Mouse (Mus musculus): ENCODE data around the gene Fam184b.
"Not testable (repeated sequence)": the region's sequence is repeated elsewhere in the genome, so short reads cannot be mapped to it uniquely, and the experiment has no call there.

Fam184b gene

GRCm38 (mm10) chr5:45638806-45639714 lies at the start of gene Fam184b:
Gene Fam184b, minus strand, starts transcription at chr5:45639614.
- no peak for DNase-seq (ENCODE audit: low spot score in 2 of 2)

- DNase-seq (ENCODE audit: low spot score in 2 of 2) = no peak
Observed at GRCm38 (mm10) chr5:45689152-45689551, 49.7 kb upstream of the Fam184b start.

GRCm38 (mm10) chr5:45686223-45686622 lies 46.8 kb upstream of the Fam184b start:
- DNase-seq (ENCODE audit: low spot score in 2 of 2) = no peak

- DNase-seq (ENCODE audit: low spot score in 2 of 2) = no peak
Observed at GRCm38 (mm10) chr5:45685243-45685642, 45.8 kb upstream of the Fam184b start.

GRCm38 (mm10) chr5:45683388-45683787 lies 44.0 kb upstream of the Fam184b start:
- DNase-seq (ENCODE audit: low spot score in 2 of 2) = no peak

- no peak for DNase-seq (ENCODE audit: low spot score in 2 of 2)
Observed at GRCm38 (mm10) chr5:45679955-45680354, 40.5 kb upstream of the Fam184b start.

- DNase-seq (ENCODE audit: low spot score in 2 of 2) = no peak
Observed at GRCm38 (mm10) chr5:45677639-45678038, 38.2 kb upstream of the Fam184b start.

GRCm38 (mm10) chr5:45675032-45675431 lies 35.6 kb upstream of the Fam184b start:
- DNase-seq (ENCODE audit: low spot score in 2 of 2) = no peak

GRCm38 (mm10) chr5:45670894-45671494 lies 31.6 kb upstream of the Fam184b start:
- no peak for DNase-seq (ENCODE audit: low spot score in 2 of 2)

- no peak for DNase-seq (ENCODE audit: low spot score in 2 of 2)
Observed at GRCm38 (mm10) chr5:45670280-45670670, 30.9 kb upstream of the Fam184b start.

- DNase-seq (ENCODE audit: low spot score in 2 of 2) = peak; percentile 98 to 99
Observed at GRCm38 (mm10) chr5:45669598-45670279, 30.3 kb upstream of the Fam184b start, which contains the start of gene Ncapg. Gene Ncapg, plus strand, starts transcription at chr5:45669919.

GRCm38 (mm10) chr5:45669234-45669597 lies 29.8 kb upstream of the Fam184b start:
- no peak for DNase-seq (ENCODE audit: low spot score in 2 of 2)

GRCm38 (mm10) chr5:45668831-45669230 lies 29.4 kb upstream of the Fam184b start:
- DNase-seq (ENCODE audit: low spot score in 2 of 2) = no peak

GRCm38 (mm10) chr5:45668324-45668723 lies 28.9 kb upstream of the Fam184b start:
- DNase-seq (ENCODE audit: low spot score in 2 of 2) = peak in 1 of 2 experiments; percentile 16

- DNase-seq (ENCODE audit: low spot score in 2 of 2) = not testable (repeated sequence)
Observed at GRCm38 (mm10) chr5:45658406-45658805, 19.0 kb upstream of the Fam184b start.

GRCm38 (mm10) chr5:45651026-45651703 lies 11.8 kb upstream of the Fam184b start:
- DNase-seq (ENCODE audit: low spot score in 2 of 2) = no peak

- DNase-seq (ENCODE audit: low spot score in 2 of 2) = no peak
Observed at GRCm38 (mm10) chr5:45639715-45640092, 290 bp upstream of the Fam184b start.

- DNase-seq (ENCODE audit: low spot score in 2 of 2) = no peak
Observed at GRCm38 (mm10) chr5:45638378-45638777, 1.0 kb downstream of the Fam184b start.

- DNase-seq (ENCODE audit: low spot score in 2 of 2) = no peak
Observed at GRCm38 (mm10) chr5:45629470-45629869, 9.9 kb downstream of the Fam184b start.

- no peak for DNase-seq (ENCODE audit: low spot score in 2 of 2)
Observed at GRCm38 (mm10) chr5:45627771-45628170, 11.6 kb downstream of the Fam184b start.

- no peak for DNase-seq (ENCODE audit: low spot score in 2 of 2)
Observed at GRCm38 (mm10) chr5:45621511-45621910, 17.9 kb downstream of the Fam184b start.

GRCm38 (mm10) chr5:45599056-45599455 lies 40.4 kb downstream of the Fam184b start:
- no peak for DNase-seq (ENCODE audit: low spot score in 2 of 2)
